Mouse (Mus musculus): ENCODE results near the gene Ccnb1. TPM values are rescaled to one million over a fixed set of nuclear protein-coding genes. Genes with fewer than 3 reads are reported as not detected.

Ccnb1 gene
- polyA plus RNA-seq (2012) = 0.67 and 1.6 TPM in 2 replicates

DNA sequence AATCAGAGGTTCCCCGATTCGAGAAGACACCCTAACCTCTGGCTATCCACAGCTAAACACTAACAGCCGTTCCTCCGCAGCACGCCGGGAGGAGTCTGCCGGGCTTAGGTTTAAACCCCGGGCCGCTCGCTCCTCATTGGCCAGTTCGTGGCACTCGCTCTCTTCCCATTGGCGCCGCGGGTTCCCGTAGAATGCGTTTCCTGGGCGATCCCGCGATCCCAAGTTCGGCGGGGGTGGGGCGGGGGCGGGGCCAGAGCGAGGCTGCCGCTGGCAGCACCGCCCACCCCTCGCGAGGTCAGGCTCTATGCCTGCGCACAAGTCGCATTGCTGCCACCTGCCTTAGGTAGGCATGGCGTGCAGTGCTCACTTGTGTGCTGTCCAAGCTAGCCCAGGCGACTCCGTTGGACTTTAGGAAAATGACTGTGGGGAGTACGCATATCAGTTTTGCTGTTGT, at the start of gene Ccnb1:
Gene Ccnb1, minus strand, starts transcription at position 157 of the 454 bp plus-strand sequence.
- TF ChIP-seq TAL1 (IDR thresholded peaks at IDR 0.05; ENCODE audit: low read length) (no peak), GATA1 (IDR thresholded peaks at IDR 0.05; ENCODE audit: low read length) (no peak)

GRCm38 (mm10) chr13:100834777-100835176, 48.4 kb upstream of the Ccnb1 start:
- H3K4me1 ChIP-seq (ENCODE audit: control insufficient read depth) = peaks cover 24% of the 10 kb centered on the region
- peaks cover 7% of the 10 kb centered on the region for H3K36me3 ChIP-seq (ENCODE audit: control insufficient read depth)
- H3K27me3 ChIP-seq (ENCODE audit: control insufficient read depth) = peaks cover 2% of the 10 kb centered on the region; the same call in 1 of the 2 replicates
- TF ChIP-seq GATA1 (IDR thresholded peaks at IDR 0.05; ENCODE audit: low read length) = no peak
- no peak for TF ChIP-seq TAL1 (IDR thresholded peaks at IDR 0.05; ENCODE audit: low read length)
- no peak overlapping the region for H3K4me3 ChIP-seq (replicated peaks)
- H3K9me3 ChIP-seq (ENCODE audit: control insufficient read depth, low read length) = no peaks in the 10 kb centered on the region

More for the DNA sequence above, at the start of gene Ccnb1:
- Histone ChIP-seq H3K4me3 (replicated peaks) (peak within 1 kb of the TSS; percentile 100), H3K36me3 (ENCODE audit: control insufficient read depth) (peaks cover 45% of the 10 kb centered on the region), H3K9me3 (ENCODE audit: control insufficient read depth, low read length) (no peaks in the 10 kb centered on the region), H3K4me1 (ENCODE audit: control insufficient read depth) (peaks cover 57% of the 10 kb centered on the region), H3K27me3 (ENCODE audit: control insufficient read depth) (no peaks in the 10 kb centered on the region)

DNA sequence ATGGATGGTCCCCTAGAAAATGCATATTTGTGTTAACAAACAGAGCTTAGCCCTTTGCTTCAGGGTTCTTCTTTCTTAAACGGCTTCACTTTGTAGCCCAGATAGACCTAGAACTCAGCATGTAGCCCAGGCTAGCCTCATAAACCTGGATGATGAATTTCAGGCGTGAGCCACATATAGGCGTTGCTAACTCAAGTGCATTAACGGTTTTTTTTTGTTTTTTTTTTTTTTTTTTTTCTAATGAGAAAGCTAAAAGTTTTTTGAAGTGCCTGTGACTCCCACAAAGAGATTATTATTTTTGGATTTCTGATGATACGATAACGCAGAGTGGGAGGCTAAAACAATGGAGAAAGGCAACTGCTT, 47.3 kb upstream of the Ccnb1 start:
- peaks cover 29% of the 10 kb centered on the region for H3K4me1 ChIP-seq (ENCODE audit: control insufficient read depth)
- H3K27me3 ChIP-seq (ENCODE audit: control insufficient read depth) = peaks cover 2% of the 10 kb centered on the region; the same call in 1 of the 2 replicates
- TF ChIP-seq GATA1 (IDR thresholded peaks at IDR 0.05; ENCODE audit: low read length) (no peak), TAL1 (IDR thresholded peaks at IDR 0.05; ENCODE audit: low read length) (no peak)
- no peaks in the 10 kb centered on the region for H3K9me3 ChIP-seq (ENCODE audit: control insufficient read depth, low read length)
- peaks cover 12% of the 10 kb centered on the region for H3K36me3 ChIP-seq (ENCODE audit: control insufficient read depth)
- H3K4me3 ChIP-seq (replicated peaks) = peak overlapping the region; percentile 97

DNA sequence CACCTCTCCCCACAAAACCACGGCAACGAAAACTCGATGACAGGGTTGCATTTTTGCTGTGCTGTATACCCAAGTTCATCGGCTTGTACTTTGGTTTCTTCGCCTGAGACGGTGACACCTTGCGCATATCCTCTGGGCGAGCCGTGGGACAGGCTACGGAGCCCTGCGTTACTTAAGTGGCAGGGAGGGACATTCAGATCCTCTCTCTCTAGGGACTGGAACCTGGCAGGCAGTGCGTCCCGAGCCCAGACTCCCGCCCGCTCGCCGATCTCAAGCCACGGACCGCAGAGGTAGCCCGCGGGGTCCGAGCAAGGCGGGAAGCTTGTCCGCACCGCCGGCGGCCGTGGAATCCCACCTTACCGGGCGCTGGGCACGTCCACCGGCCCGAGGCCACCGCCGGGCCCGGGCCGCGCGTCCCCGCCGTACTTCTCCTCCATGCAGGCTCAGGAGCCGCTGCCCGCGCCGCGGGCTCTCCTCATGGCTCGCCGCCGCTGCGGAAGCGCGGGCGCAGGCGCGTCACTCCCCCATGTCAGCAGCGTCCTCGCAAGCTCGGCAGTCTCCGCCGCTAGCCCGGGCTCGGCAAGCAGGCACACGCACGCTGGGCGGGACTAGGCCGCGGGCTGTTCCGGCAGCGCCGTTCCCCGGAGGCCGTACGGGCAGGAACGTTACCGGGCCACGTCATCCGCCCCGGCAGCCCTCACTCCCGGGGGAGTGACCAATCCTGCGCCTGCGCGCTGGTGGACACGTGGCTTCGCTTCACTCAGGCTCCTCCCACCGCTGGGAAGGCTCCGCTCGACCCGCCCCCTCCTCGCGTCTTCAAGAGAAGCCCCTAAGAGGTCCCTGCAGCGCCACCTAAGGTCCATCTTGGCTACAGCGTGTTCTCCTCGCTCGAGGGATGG, 46.6 kb upstream of the Ccnb1 start, which contains the start of gene Slc30a5:
Gene Slc30a5, minus strand, starts transcription at position 687 of the 899 bp plus-strand sequence.
- TF ChIP-seq GATA1 (IDR thresholded peaks at IDR 0.05; ENCODE audit: low read length) (no peak), TAL1 (IDR thresholded peaks at IDR 0.05; ENCODE audit: low read length) (no peak)
- peaks cover 29% of the 10 kb centered on the region for H3K4me1 ChIP-seq (ENCODE audit: control insufficient read depth)
- peaks cover 2% of the 10 kb centered on the region; the same call in 1 of the 2 replicates for H3K27me3 ChIP-seq (ENCODE audit: control insufficient read depth)
- H3K4me3 ChIP-seq (replicated peaks) = peak within 1 kb of the TSS; percentile 97
- peaks cover 17% of the 10 kb centered on the region for H3K36me3 ChIP-seq (ENCODE audit: control insufficient read depth)
- H3K9me3 ChIP-seq (ENCODE audit: control insufficient read depth, low read length) = no peaks in the 10 kb centered on the region

DNA sequence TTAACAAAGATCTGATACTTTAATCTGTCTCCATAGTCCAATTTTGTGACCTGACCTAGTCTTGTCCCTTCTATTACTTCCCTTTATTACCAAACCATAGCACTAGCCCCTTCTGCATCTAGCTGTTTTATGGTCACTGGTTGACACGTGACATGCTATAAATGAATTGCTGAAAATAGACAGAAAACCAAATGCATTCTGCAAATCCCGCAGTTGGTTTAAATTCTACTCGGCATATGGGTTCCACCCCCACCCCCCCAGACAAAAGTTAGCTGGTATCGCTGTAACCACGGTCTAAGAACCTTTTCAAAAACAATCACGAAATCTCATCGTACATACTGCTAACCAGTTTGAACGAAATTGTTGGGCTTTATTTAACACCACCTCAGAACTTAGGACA, 45.8 kb upstream of the Ccnb1 start:
- peaks cover 2% of the 10 kb centered on the region; the same call in 1 of the 2 replicates for H3K27me3 ChIP-seq (ENCODE audit: control insufficient read depth)
- peaks cover 29% of the 10 kb centered on the region for H3K4me1 ChIP-seq (ENCODE audit: control insufficient read depth)
- peaks cover 25% of the 10 kb centered on the region for H3K36me3 ChIP-seq (ENCODE audit: control insufficient read depth)
- peak overlapping the region; percentile 97 for H3K4me3 ChIP-seq (replicated peaks)
- no peak for TF ChIP-seq TAL1 (IDR thresholded peaks at IDR 0.05; ENCODE audit: low read length)
- no peak for TF ChIP-seq GATA1 (IDR thresholded peaks at IDR 0.05; ENCODE audit: low read length)
- H3K9me3 ChIP-seq (ENCODE audit: control insufficient read depth, low read length) = no peaks in the 10 kb centered on the region

GRCm38 (mm10) chr13:100831123-100831522, 44.8 kb upstream of the Ccnb1 start:
- Histone ChIP-seq H3K36me3 (ENCODE audit: control insufficient read depth) (peaks cover 34% of the 10 kb centered on the region), H3K4me1 (ENCODE audit: control insufficient read depth) (peaks cover 29% of the 10 kb centered on the region), H3K9me3 (ENCODE audit: control insufficient read depth, low read length) (no peaks in the 10 kb centered on the region), H3K4me3 (replicated peaks) (peak overlapping the region; percentile 97), H3K27me3 (ENCODE audit: control insufficient read depth) (no peaks in the 10 kb centered on the region)
- TF ChIP-seq TAL1 (IDR thresholded peaks at IDR 0.05; ENCODE audit: low read length) = no peak
- TF ChIP-seq GATA1 (IDR thresholded peaks at IDR 0.05; ENCODE audit: low read length) = no peak

DNA sequence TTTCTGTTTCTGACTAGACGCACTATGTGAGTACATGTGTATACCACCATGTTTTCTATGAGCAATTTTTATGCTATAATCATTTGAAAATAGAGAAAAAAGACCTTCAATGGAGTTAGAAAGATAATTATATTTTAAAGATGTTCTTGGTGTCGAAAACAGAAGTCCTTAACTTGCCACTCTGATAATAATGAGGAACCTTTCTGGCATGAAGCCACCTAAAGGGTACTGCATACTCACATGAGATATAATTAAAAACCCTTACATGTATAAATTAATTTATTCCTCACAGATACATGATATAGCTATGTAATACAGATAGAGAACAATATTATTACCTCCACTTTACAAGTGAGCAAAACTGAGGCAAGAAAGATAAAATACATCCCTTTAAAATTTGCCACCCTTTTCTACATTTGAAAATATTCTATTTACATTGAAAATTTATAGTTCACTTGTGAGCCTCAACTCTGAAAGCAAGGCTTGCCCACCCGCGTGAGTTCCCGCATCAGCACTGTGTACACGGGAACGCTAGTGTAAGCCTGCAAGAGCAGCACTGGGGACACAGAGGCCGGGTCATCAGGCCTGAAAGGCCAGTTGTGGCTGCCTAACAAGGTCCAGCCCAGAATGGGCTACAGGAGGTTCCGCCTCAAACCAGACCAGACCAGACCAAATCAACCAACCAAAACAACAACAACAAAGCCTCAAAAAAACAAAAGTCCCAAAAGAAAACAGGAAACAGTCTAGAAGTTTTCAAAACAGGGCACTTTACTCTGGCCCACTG, 39.4 kb upstream of the Ccnb1 start:
- H3K4me3 ChIP-seq (replicated peaks) = no peak overlapping the region
- H3K9me3 ChIP-seq (ENCODE audit: control insufficient read depth, low read length) = no peaks in the 10 kb centered on the region
- H3K27me3 ChIP-seq (ENCODE audit: control insufficient read depth) = no peaks in the 10 kb centered on the region
- no peak for TF ChIP-seq TAL1 (IDR thresholded peaks at IDR 0.05; ENCODE audit: low read length)
- no peak for TF ChIP-seq GATA1 (IDR thresholded peaks at IDR 0.05; ENCODE audit: low read length)
- H3K4me1 ChIP-seq (ENCODE audit: control insufficient read depth) = peaks cover 9% of the 10 kb centered on the region
- H3K36me3 ChIP-seq (ENCODE audit: control insufficient read depth) = peaks cover 81% of the 10 kb centered on the region

GRCm38 (mm10) chr13:100824916-100825315, 38.5 kb upstream of the Ccnb1 start:
- Histone ChIP-seq H3K4me1 (ENCODE audit: control insufficient read depth) (peaks cover 6% of the 10 kb centered on the region), H3K27me3 (ENCODE audit: control insufficient read depth) (no peaks in the 10 kb centered on the region), H3K4me3 (replicated peaks) (no peak overlapping the region), H3K36me3 (ENCODE audit: control insufficient read depth) (peaks cover 87% of the 10 kb centered on the region), H3K9me3 (ENCODE audit: control insufficient read depth, low read length) (no peaks in the 10 kb centered on the region)
- TF ChIP-seq GATA1 (IDR thresholded peaks at IDR 0.05; ENCODE audit: low read length) = no peak
- TF ChIP-seq TAL1 (IDR thresholded peaks at IDR 0.05; ENCODE audit: low read length) = no peak

- no peak for TF ChIP-seq GATA1 (IDR thresholded peaks at IDR 0.05; ENCODE audit: low read length)
- peaks cover 3% of the 10 kb centered on the region for H3K4me1 ChIP-seq (ENCODE audit: control insufficient read depth)
- H3K36me3 ChIP-seq (ENCODE audit: control insufficient read depth) = peaks cover 90% of the 10 kb centered on the region
Observed at GRCm38 (mm10) chr13:100824306-100824705, 37.9 kb upstream of the Ccnb1 start.

More at GRCm38 (mm10) chr13:100824306-100824705, 37.9 kb upstream of the Ccnb1 start:
- H3K27me3 ChIP-seq (ENCODE audit: control insufficient read depth) = no peaks in the 10 kb centered on the region
- no peaks in the 10 kb centered on the region for H3K9me3 ChIP-seq (ENCODE audit: control insufficient read depth, low read length)
- no peak overlapping the region for H3K4me3 ChIP-seq (replicated peaks)
